Mouse (Mus musculus) brown adipose tissue, adult 24 weeks (tissue): Measurements from ENCODE around the gene Lmo3. TPM values are rescaled to one million over a fixed set of nuclear protein-coding genes. Genes with fewer than 3 reads are reported as not detected.

Source experiments
- H3K27ac ChIP-seq: fragments of 200-500 bp; replicated peaks from 2 replicates; pipeline ENCODE4 v1.5.1; 2012; ENCODE audit warnings: low read depth, mild to moderate bottlenecking, low read length
- H3K4me1 ChIP-seq: fragments of 200-500 bp; 2 replicates; pipeline ENCODE4 v1.6.1; 2012; ENCODE audit warnings: low read length, mixed read lengths; ENCODE audit not compliant: control insufficient read depth, insufficient read depth, insufficient read length
- H3K4me3 ChIP-seq: fragments of 200-500 bp; 2 replicates; pipeline ENCODE4 v1.5.1; 2012; ENCODE audit warnings: low read depth, mild to moderate bottlenecking, low read length, moderate library complexity; ENCODE audit not compliant: insufficient read depth
- polyA plus RNA-seq: library from polyadenylated mRNA; stranded (reverse); fragments of >200 nt; gene quantifications from 2 replicates; pipeline ENCODE4 v1.2.4, GENCODE M21; 2012; ENCODE audit not compliant: missing spikeins, insufficient read depth, insufficient read length

Gene Lmo3
- polyA plus RNA-seq = not detected in 2 replicates

DNA sequence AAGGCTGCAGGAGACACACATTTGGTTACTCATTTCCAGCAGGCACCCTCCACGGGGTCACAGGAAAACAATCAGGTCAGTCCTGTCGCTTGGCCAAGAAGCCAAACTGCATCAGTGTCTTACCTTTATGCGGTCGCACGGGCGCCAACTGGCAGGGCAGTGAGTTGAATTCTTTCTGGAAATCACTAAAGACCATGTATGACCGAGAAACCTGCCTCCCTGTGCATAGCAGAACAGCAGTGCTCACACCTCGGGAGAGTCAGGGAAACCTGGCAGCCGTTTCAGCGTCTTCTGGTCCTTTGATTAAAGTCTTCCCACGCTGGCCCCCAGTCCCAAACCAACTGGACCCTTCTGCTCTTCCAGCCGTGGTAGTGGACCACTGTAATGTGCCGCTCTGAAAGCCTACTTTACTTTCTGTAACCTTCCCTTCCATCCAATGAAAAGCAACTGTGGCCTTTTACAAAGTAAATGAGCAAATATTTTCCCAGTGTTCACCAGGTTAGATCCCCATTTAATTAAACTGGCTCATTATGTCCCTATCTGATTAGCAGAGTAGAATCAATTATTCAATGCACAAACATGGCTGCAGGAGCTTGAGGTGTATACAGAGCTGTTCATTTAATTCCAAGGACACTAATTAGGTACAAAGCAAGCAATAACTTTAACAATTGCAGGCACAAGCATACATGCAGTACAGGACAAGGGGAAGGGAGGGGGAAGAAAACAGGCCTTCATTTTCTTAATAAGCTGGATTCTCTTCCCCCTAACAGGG is at the start of gene Lmo3:
Lmo3 (minus strand) TSS at position 235 of the 772 bp plus-strand sequence.
- Histone ChIP-seq H3K4me3 (no peak within 1 kb of the TSS), H3K27ac (no peak within 1 kb of the TSS), H3K4me1 (no peaks in the 10 kb centered on the region)

DNA sequence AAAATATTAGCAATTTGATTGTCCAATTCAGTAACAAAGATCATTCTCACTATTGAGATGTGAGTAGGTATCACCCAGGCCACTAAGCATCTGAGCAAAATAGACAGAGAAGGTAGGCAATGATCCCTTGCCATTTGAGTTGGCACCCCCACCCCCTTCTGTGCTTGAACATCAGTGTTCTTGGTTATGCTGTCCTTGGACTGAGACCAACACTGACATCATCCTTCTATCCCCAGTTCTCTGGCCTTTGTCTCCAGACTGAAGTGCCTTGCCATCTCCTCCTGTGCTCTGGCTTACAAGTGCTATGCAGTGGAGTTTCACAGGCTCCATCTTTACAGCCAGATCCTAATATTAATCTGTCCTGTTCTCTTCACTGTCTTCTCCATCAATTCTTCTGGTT is 39.0 kb upstream of the Lmo3 start:
- Histone ChIP-seq H3K4me1 (no peaks in the 10 kb centered on the region), H3K4me3 (no peak overlapping the region), H3K27ac (no peak overlapping the region)

DNA sequence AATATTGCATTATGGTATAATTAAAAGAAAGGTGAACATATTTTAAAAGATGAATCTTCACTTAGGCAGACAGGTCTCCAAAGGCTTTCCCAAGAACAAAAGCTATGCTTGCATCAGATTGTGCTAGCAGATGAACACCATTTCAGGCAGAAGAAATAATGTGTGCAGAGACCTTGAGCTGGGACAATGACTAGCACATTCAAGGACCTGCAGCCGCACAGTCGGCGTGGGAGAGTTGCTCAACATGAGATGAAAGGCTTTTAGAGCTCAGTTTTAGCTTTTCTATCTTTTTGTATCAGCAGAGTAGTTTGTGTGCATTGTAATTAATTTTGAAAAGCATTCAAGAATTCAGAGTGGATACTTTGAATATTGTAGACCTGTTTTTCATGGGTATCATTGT is 36.6 kb upstream of the Lmo3 start:
- Histone ChIP-seq H3K4me1 (no peaks in the 10 kb centered on the region), H3K27ac (no peak overlapping the region), H3K4me3 (no peak overlapping the region)

DNA sequence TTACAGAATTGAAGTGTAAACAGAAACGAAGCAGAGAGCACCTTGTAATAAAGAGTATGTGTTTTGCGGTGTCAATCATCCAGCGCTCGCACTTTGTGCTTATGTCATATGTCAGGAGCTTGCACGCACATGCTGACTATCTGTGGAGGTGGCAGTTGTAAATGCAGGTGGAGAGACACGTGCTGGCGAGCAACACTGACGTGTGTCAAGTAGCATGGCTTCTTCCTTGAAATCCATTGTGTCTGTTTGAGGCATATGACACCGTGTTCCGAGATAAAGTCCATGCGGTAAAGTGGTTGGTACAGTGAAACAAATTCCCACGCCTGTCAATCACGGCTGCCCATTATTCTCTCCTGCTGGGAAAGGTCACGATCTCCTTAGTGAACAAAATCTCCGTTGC is 15.2 kb upstream of the Lmo3 start:
- Histone ChIP-seq H3K4me3 (no peak overlapping the region), H3K4me1 (no peaks in the 10 kb centered on the region), H3K27ac (no peak overlapping the region)

DNA sequence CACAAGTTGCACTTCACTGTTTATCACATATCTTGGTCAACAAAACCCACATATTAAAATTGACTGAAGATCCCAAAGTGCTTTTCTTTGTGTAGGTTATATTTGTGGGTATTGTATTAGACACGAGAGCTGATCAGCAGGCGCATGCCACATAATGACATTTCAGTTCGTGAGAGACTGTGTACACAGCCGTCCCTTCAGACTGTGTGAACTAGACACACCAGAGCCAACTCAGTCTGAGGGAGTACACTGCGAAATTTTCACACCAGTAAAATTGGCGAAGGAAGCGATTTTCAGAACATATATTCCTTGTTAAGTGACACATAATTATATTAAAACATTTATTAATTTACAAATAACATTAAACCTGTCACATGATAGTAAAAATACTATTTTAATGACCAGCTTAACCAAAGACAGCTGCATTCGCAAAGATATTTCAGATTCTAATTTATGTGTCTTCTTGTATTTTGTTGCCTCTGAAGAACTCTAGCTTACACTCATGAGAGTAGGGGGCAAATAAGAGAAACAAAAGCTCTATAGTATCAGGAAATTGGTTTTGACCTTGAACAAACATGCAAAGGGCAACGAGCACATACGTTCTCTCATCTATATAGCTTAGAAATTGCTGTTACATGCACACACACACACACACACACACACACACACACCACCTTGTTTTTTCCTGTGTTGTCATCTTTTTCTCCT is 14.4 kb upstream of the Lmo3 start:
- no peaks in the 10 kb centered on the region for H3K4me1 ChIP-seq
- H3K27ac ChIP-seq = no peak overlapping the region
- H3K4me3 ChIP-seq = no peak overlapping the region

DNA sequence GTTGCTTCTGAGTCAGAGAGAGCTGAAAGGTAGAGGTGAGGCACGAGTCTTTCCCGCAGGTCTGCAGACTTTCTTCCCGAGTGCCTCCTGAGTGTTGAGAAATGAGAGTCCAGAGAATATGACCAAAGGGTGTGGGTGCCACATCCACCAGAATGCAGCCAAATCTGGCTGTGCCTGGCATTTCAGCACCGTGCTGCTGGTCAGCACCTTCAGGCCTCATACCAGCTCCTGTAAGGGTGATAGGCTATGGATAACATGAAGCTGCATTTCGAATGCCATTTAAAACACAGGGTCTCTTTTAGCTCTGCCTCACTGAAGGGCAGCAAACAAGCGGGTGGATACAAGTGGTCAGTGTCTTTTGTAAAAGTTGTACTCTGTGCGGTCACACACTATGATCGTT is 1.5 kb upstream of the Lmo3 start:
- H3K4me3 ChIP-seq = no peak overlapping the region
- H3K4me1 ChIP-seq = no peaks in the 10 kb centered on the region
- no peak overlapping the region for H3K27ac ChIP-seq

DNA sequence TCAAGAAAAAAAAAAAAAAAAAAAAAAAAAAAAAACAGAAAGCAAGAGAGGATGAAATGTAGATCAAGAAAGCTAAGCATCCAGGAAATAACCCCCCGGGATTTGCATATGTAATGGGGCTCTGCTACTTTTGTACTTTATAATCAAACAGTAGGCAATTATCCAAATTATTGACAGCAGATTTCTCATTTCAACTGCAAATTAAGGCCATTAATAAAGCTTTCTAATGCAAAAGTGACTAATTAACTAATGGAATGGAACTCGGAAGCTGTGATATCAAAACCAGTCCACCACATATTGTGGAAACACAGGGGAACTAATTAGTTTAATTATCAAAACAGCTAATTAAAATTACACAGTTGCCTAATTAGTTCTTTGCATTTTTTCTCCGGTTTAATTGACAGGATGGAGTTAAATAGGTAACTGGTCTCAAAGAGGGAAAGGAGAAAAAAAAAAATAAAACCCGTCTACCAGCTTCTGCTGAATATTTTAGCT is 785 bp upstream of the Lmo3 start:
- Histone ChIP-seq H3K4me3 (no peak overlapping the region), H3K27ac (no peak overlapping the region), H3K4me1 (no peaks in the 10 kb centered on the region)

DNA sequence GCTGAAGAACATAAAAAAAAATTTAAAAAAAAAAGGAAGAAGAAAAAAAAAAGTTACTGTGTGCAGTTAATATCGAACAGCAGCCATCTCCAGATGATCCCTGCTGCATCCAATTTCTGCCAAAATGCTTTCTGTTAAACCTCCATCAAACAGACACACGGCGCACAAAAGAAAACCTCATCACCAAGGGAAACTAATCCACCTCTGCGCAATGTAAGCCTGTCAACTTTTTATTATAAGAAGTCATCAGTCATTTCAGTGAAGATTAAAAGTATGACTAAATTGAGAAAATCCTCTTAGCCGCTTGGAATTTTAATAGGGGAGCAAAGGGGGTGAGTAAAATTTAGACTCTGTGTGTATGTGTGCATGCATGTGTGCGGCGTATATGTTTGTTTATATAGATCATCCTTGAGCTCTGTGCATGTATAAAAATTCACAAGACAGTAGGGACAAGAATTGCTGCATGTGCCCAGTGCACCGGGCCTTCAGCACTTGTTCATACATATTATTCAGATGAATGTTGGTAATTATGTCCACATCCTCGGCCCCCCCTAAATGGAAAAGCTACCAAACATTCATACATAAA is 1.2 kb downstream of the Lmo3 start:
- Histone ChIP-seq H3K27ac (no peak overlapping the region), H3K4me1 (no peaks in the 10 kb centered on the region), H3K4me3 (no peak overlapping the region)

DNA sequence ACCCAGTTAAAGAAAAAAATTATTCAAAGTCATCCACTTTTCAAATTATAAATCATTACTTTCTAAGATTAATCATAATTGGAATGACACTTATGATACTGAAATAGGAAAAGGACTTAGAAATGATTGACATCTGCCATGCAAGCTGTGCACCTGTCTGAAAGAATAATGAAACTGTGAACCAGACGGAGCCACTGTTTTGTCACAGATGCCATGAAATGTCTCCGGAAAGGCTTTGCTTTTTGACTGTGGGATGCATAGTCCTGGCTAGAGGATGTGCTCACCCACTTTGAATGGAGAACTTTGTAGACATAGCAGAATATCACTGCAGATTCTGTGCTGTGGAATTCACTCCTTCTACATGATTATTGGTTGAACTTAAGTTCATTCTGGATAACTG is 18.4 kb downstream of the Lmo3 start:
- Histone ChIP-seq H3K27ac (no peak overlapping the region), H3K4me1 (no peaks in the 10 kb centered on the region), H3K4me3 (no peak overlapping the region)

DNA sequence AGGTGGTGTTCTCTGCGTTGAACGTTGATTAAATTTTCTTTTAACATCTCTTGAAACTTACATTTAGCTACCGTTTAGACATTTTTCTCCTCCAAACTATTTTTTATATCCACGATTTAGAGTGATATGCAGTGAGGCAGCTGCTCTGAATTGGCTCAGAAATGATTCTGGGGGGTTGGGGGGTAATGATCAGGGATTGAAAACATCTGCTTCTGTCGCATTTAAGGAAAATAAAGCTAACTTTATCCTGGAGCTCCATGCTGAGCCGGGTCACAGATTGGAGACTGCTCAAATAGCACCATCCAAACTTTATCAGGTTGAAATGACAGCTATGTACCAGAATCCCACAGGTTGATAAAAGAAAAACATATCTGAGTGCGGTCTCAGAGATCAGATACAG is 29.6 kb downstream of the Lmo3 start:
- Histone ChIP-seq H3K4me3 (no peak overlapping the region), H3K27ac (no peak overlapping the region), H3K4me1 (no peaks in the 10 kb centered on the region)

DNA sequence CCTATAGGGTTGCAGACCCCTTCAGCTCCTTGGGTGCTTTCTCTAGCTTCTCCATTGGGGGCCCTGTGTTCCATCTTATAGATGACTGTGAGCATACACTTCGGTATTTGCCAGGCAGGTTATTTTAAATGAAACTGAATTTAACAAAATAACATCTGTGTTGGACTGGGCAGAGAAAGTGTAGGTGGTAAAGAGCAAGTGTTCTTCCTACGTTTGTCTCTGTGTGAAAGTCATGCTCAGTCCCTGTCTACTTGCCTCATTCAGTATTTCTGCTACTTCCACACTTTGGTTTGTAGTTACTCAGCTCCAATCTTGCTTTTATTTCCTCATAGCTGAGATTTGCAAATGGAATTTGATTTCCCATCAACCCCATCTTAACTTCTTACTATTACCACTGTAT is 46.9 kb downstream of the Lmo3 start:
- Histone ChIP-seq H3K4me1 (no peaks in the 10 kb centered on the region), H3K27ac (no peak overlapping the region), H3K4me3 (no peak overlapping the region)

DNA sequence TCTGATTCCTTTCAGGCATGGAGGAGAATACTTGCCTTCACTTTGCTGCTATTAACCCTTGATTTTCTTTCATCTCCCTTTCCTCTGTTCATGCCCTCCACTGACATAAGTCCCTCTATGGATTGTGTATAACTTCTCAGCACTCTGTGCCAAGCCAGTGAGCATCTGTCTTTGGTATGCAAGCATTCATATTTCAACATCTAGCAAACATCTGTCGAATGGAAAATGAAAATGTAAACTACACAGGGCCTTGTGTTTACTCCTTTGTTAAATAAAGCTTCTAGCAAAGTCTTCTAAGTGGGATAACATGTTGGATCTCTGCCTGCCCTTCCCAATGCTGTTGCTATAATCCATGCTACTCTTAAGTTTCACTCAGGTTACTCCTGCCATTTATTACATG is 75.1 kb downstream of the Lmo3 start:
- Histone ChIP-seq H3K4me3 (no peak overlapping the region), H3K27ac (no peak overlapping the region), H3K4me1 (no peaks in the 10 kb centered on the region)

DNA sequence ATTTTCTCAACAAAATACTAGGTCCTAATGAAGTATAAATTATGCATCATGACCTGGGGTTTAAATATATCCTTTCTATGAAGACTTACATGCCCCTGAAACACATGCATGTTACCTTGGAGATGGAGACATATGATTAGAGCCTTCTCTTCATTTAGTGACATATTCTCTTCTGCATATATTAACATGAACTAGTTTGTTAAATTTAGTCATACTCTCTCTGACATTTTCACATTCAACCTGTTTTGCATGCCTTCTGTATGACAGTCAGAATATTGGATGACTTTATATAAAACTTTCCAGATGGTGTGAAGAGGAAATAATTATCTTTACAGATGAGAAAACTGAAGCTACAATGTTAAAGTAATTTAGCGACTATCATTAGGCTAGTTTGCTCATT is 77.8 kb downstream of the Lmo3 start:
- Histone ChIP-seq H3K27ac (no peak overlapping the region), H3K4me3 (no peak overlapping the region), H3K4me1 (no peaks in the 10 kb centered on the region)

DNA sequence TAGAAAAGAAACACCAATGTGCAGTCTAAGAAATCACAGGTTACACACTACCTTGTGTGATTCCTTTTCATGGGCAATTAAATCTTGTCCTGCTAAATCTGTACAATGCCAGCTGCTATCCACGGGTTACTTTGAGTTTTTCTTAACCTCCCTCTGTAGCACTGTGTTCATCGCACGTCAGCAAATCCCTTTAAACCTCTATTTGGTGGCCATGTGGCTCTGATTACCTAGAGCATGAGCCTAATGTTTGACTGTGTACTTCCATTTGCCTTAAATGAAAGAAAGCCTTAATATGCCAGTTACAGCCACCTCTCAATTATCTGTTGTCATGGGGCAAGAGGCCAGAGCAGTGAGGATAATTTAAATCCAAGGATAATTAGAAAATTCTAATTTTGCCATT is 98.9 kb downstream of the Lmo3 start:
- Histone ChIP-seq H3K4me3 (no peak overlapping the region), H3K4me1 (no peaks in the 10 kb centered on the region), H3K27ac (no peak overlapping the region)

DNA sequence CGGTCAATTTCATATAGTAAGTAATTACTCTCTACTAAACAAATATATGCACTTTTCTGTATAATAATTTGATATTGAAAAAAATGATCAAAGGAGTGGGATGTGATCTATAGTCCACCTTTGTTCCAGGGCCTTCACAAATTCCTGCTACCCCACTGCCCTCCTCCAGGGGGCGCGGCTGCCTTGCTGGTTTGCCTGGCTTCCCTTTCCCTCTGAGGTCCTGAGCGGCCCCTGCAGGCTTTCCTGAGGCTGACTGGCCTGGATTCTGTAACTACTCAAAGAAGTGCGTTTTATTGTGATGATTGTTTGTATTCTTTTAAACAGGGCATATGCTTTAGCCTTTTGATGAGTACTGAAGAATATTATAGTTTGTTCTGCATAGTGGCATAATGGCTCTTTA is 104.2 kb downstream of the Lmo3 start:
- Histone ChIP-seq H3K27ac (no peak overlapping the region), H3K4me3 (no peak overlapping the region), H3K4me1 (no peaks in the 10 kb centered on the region)
